17 mouse cellular contexts compared by ENCODE assay signal in the genomic region with DNA sequence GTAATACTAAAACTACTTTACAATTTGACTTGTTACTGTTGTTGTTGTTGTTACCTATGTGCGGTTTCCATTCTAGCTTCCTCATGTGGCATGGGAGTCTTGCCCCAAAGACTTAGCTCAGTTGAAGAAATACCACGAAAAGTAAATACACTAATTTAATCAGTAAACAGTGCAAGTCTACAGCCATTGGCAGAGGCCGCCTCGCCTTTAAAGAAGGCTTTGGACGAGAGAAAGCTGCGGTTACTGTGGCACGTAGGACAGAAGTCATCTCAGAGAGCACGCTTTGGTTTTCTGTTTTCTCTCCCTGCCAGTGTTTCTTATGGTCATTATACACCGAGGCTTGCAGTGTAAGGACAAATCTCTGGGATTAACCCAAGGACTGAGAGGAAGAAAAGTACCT.
"Had no signal": no experiment of that assay in that cellular context is flagged by ENCODE, and none has a peak within 500 bp of the region (broad histone marks: within the 10 kb centered on the region; RNA-seq: fewer than 3 reads in every experiment).

No protein-coding gene starts in this region.

- ATAC-seq: hindbrain, embryonic 16.5 days; intestine, embryonic 15.5 days had no signal

- H3K4me3 ChIP-seq: intestine, embryonic 15.5 days; kidney, embryonic 15.5 days; limb, embryonic 12.5 days; limb, embryonic 15.5 days; lung, embryonic 15.5 days had no signal

- H3K9ac ChIP-seq: intestine, embryonic 15.5 days; kidney, embryonic 15.5 days; limb, embryonic 12.5 days; limb, embryonic 15.5 days; liver, embryonic 14.5 days; lung, embryonic 15.5 days had no signal

- H3K27me3 ChIP-seq: intestine, embryonic 15.5 days; kidney, embryonic 15.5 days; limb, embryonic 12.5 days; limb, embryonic 15.5 days; lung, embryonic 15.5 days had no signal

- H3K27ac ChIP-seq: intestine, embryonic 15.5 days; kidney, embryonic 15.5 days; limb, embryonic 12.5 days; limb, embryonic 15.5 days; liver, embryonic 14.5 days; lung, embryonic 15.5 days; macrophage had no signal

- DNase-seq: kidney, adult 11 months; kidney, adult 8-10 months; kidney, postnatal 10 days; kidney, postnatal 36 days; left cerebral cortex, postnatal 4 days; midbrain, embryonic 14.5 days; right cerebral cortex, postnatal 14 days; right cerebral cortex, postnatal 4 days; thymus, postnatal 25 days had no signal

- H3K4me2 ChIP-seq: intestine, embryonic 15.5 days; kidney, embryonic 15.5 days; limb, embryonic 12.5 days; limb, embryonic 15.5 days; lung, embryonic 15.5 days had no signal

- H3K4me1 ChIP-seq: intestine, embryonic 15.5 days; kidney, embryonic 15.5 days; limb, embryonic 12.5 days; limb, embryonic 15.5 days; lung, embryonic 15.5 days had no signal

- H3K9me3 ChIP-seq: intestine, embryonic 15.5 days; kidney, embryonic 15.5 days; limb, embryonic 12.5 days; limb, embryonic 15.5 days; lung, embryonic 15.5 days had no signal
